Mouse (Mus musculus): ENCODE measurements around the gene Sestd1. TPM values are rescaled to one million over a fixed set of nuclear protein-coding genes. Genes with fewer than 3 reads are reported as not detected.

Gene Sestd1
- polyA plus RNA-seq, 1 experiment = 9.6 TPM

GRCm38 (mm10) chr2:77312616-77313015, 32.2 kb upstream of the Sestd1 start:
- H3K4me1 ChIP-seq (ENCODE audit: control insufficient read depth, insufficient read depth, low read length) = peaks cover 5% of the 10 kb centered on the region
- TF ChIP-seq CTCF (IDR thresholded peaks at IDR 0.05; ENCODE audit: control insufficient read depth, insufficient read depth, insufficient replicate concordance, low read depth, low read length) (no peak), POLR2A (IDR thresholded peaks at IDR 0.05; ENCODE audit: control insufficient read depth, low read depth, low read length) (no peak)
- H3K27me3 ChIP-seq (ENCODE audit: control insufficient read depth, insufficient read depth, low read length) = no peaks in the 10 kb centered on the region
- H3K36me3 ChIP-seq (ENCODE audit: control insufficient read depth, insufficient read depth, low read length) = no peaks in the 10 kb centered on the region
- no peak overlapping the region for H3K27ac ChIP-seq (ENCODE audit: control insufficient read depth, insufficient read depth, low read depth, low read length)
- H3K4me3 ChIP-seq (ENCODE audit: control insufficient read depth, low read depth, low read length) = no peak overlapping the region

GRCm38 (mm10) chr2:77309313-77309712, 28.9 kb upstream of the Sestd1 start:
- H3K4me1 ChIP-seq (ENCODE audit: control insufficient read depth, insufficient read depth, low read length) = peaks cover 3% of the 10 kb centered on the region
- TF ChIP-seq CTCF (IDR thresholded peaks at IDR 0.05; ENCODE audit: control insufficient read depth, insufficient read depth, insufficient replicate concordance, low read depth, low read length) (peak; percentile 80; the same call in 1 of the 2 replicates), POLR2A (IDR thresholded peaks at IDR 0.05; ENCODE audit: control insufficient read depth, low read depth, low read length) (no peak)
- no peaks in the 10 kb centered on the region for H3K27me3 ChIP-seq (ENCODE audit: control insufficient read depth, insufficient read depth, low read length)
- no peak overlapping the region for H3K27ac ChIP-seq (ENCODE audit: control insufficient read depth, insufficient read depth, low read depth, low read length)
- H3K36me3 ChIP-seq (ENCODE audit: control insufficient read depth, insufficient read depth, low read length) = no peaks in the 10 kb centered on the region
- no peak overlapping the region for H3K4me3 ChIP-seq (ENCODE audit: control insufficient read depth, low read depth, low read length)

- Histone ChIP-seq H3K27ac (ENCODE audit: control insufficient read depth, insufficient read depth, low read depth, low read length) (no peak overlapping the region), H3K4me1 (ENCODE audit: control insufficient read depth, insufficient read depth, low read length) (no peaks in the 10 kb centered on the region), H3K36me3 (ENCODE audit: control insufficient read depth, insufficient read depth, low read length) (no peaks in the 10 kb centered on the region), H3K4me3 (ENCODE audit: control insufficient read depth, low read depth, low read length) (no peak overlapping the region), H3K27me3 (ENCODE audit: control insufficient read depth, insufficient read depth, low read length) (no peaks in the 10 kb centered on the region)
- TF ChIP-seq CTCF (IDR thresholded peaks at IDR 0.05; ENCODE audit: control insufficient read depth, insufficient read depth, insufficient replicate concordance, low read depth, low read length) (no peak), POLR2A (IDR thresholded peaks at IDR 0.05; ENCODE audit: control insufficient read depth, low read depth, low read length) (no peak)
Measured at GRCm38 (mm10) chr2:77304494-77304893, 24.1 kb upstream of the Sestd1 start.

GRCm38 (mm10) chr2:77303716-77304115, 23.3 kb upstream of the Sestd1 start:
- Histone ChIP-seq H3K4me3 (ENCODE audit: control insufficient read depth, low read depth, low read length) (no peak overlapping the region), H3K4me1 (ENCODE audit: control insufficient read depth, insufficient read depth, low read length) (no peaks in the 10 kb centered on the region), H3K27me3 (ENCODE audit: control insufficient read depth, insufficient read depth, low read length) (no peaks in the 10 kb centered on the region), H3K36me3 (ENCODE audit: control insufficient read depth, insufficient read depth, low read length) (no peaks in the 10 kb centered on the region), H3K27ac (ENCODE audit: control insufficient read depth, insufficient read depth, low read depth, low read length) (no peak overlapping the region)
- TF ChIP-seq POLR2A (IDR thresholded peaks at IDR 0.05; ENCODE audit: control insufficient read depth, low read depth, low read length) (no peak), CTCF (IDR thresholded peaks at IDR 0.05; ENCODE audit: control insufficient read depth, insufficient read depth, insufficient replicate concordance, low read depth, low read length) (no peak)

- Histone ChIP-seq H3K4me1 (ENCODE audit: control insufficient read depth, insufficient read depth, low read length) (no peaks in the 10 kb centered on the region), H3K36me3 (ENCODE audit: control insufficient read depth, insufficient read depth, low read length) (no peaks in the 10 kb centered on the region), H3K27me3 (ENCODE audit: control insufficient read depth, insufficient read depth, low read length) (no peaks in the 10 kb centered on the region), H3K27ac (ENCODE audit: control insufficient read depth, insufficient read depth, low read depth, low read length) (no peak overlapping the region), H3K4me3 (ENCODE audit: control insufficient read depth, low read depth, low read length) (no peak overlapping the region)
- TF ChIP-seq POLR2A (IDR thresholded peaks at IDR 0.05; ENCODE audit: control insufficient read depth, low read depth, low read length) (no peak), CTCF (IDR thresholded peaks at IDR 0.05; ENCODE audit: control insufficient read depth, insufficient read depth, insufficient replicate concordance, low read depth, low read length) (no peak)
Measured at GRCm38 (mm10) chr2:77302655-77303348, 22.4 kb upstream of the Sestd1 start.

- no peaks in the 10 kb centered on the region for H3K36me3 ChIP-seq (ENCODE audit: control insufficient read depth, insufficient read depth, low read length)
- no peaks in the 10 kb centered on the region for H3K4me1 ChIP-seq (ENCODE audit: control insufficient read depth, insufficient read depth, low read length)
- no peak overlapping the region for H3K27ac ChIP-seq (ENCODE audit: control insufficient read depth, insufficient read depth, low read depth, low read length)
- H3K27me3 ChIP-seq (ENCODE audit: control insufficient read depth, insufficient read depth, low read length) = no peaks in the 10 kb centered on the region
- H3K4me3 ChIP-seq (ENCODE audit: control insufficient read depth, low read depth, low read length) = no peak overlapping the region
- TF ChIP-seq CTCF (IDR thresholded peaks at IDR 0.05; ENCODE audit: control insufficient read depth, insufficient read depth, insufficient replicate concordance, low read depth, low read length) (no peak), POLR2A (IDR thresholded peaks at IDR 0.05; ENCODE audit: control insufficient read depth, low read depth, low read length) (no peak)
Measured at GRCm38 (mm10) chr2:77301687-77302389, 21.4 kb upstream of the Sestd1 start.

- no peaks in the 10 kb centered on the region for H3K27me3 ChIP-seq (ENCODE audit: control insufficient read depth, insufficient read depth, low read length)
- H3K4me1 ChIP-seq (ENCODE audit: control insufficient read depth, insufficient read depth, low read length) = no peaks in the 10 kb centered on the region
- TF ChIP-seq POLR2A (IDR thresholded peaks at IDR 0.05; ENCODE audit: control insufficient read depth, low read depth, low read length) (no peak), CTCF (IDR thresholded peaks at IDR 0.05; ENCODE audit: control insufficient read depth, insufficient read depth, insufficient replicate concordance, low read depth, low read length) (no peak)
- H3K36me3 ChIP-seq (ENCODE audit: control insufficient read depth, insufficient read depth, low read length) = no peaks in the 10 kb centered on the region
- H3K27ac ChIP-seq (ENCODE audit: control insufficient read depth, insufficient read depth, low read depth, low read length) = no peak overlapping the region
- H3K4me3 ChIP-seq (ENCODE audit: control insufficient read depth, low read depth, low read length) = no peak overlapping the region
Measured at GRCm38 (mm10) chr2:77289701-77290100, 9.3 kb upstream of the Sestd1 start.
